Mouse (Mus musculus): ENCODE measurements around the gene Chchd3. TPM values are rescaled to one million over a fixed set of nuclear protein-coding genes. Genes with fewer than 3 reads are reported as not detected.

Chchd3 gene
- total RNA-seq, 2 experiments from 2014 or later = 444 to 445 TPM

Other genes with a start within 250 kb of the Chchd3 start
- gene Exoc4, start 188.8 kb upstream of the Chchd3 start, total RNA-seq (2021) = 10 to 100 TPM; 49.7 TPM

Measured in heart, postnatal 10 days (tissue).